Mouse (Mus musculus): ENCODE data around the gene Prr5l.

The Prr5l gene

GRCm38 (mm10) chr2:101881471-101882162, 1.2 kb downstream of the Prr5l start:
- no peak for DNase-seq

GRCm38 (mm10) chr2:101871179-101871578, 11.6 kb downstream of the Prr5l start:
- peak in 1 of 2 experiments; percentile 16 for DNase-seq

GRCm38 (mm10) chr2:101868683-101869082, 14.1 kb downstream of the Prr5l start:
- DNase-seq, result no peak

- DNase-seq, result no peak
Observed at GRCm38 (mm10) chr2:101862219-101863123, 20.4 kb downstream of the Prr5l start.

GRCm38 (mm10) chr2:101860920-101861485, 21.8 kb downstream of the Prr5l start:
- no peak for DNase-seq

- DNase-seq, result no peak
Observed at GRCm38 (mm10) chr2:101856174-101856573, 26.7 kb downstream of the Prr5l start.

- DNase-seq, result no peak
Observed at GRCm38 (mm10) chr2:101854792-101855191, 28.0 kb downstream of the Prr5l start.

GRCm38 (mm10) chr2:101842756-101843155, 40.1 kb downstream of the Prr5l start:
- no peak for DNase-seq

GRCm38 (mm10) chr2:101834816-101835523, 47.9 kb downstream of the Prr5l start:
- no peak for DNase-seq

- DNase-seq, result no peak
Observed at GRCm38 (mm10) chr2:101832361-101832760, 50.5 kb downstream of the Prr5l start.

GRCm38 (mm10) chr2:101831851-101832250, 51.0 kb downstream of the Prr5l start:
- DNase-seq, result no peak

GRCm38 (mm10) chr2:101830186-101830915, 52.5 kb downstream of the Prr5l start:
- no peak for DNase-seq

- no peak for DNase-seq
Observed at GRCm38 (mm10) chr2:101829013-101829412, 53.8 kb downstream of the Prr5l start.

- DNase-seq, result no peak
Observed at GRCm38 (mm10) chr2:101828057-101828643, 54.7 kb downstream of the Prr5l start.

- no peak for DNase-seq
Observed at GRCm38 (mm10) chr2:101827626-101828025, 55.2 kb downstream of the Prr5l start.

- DNase-seq, result no peak
Observed at GRCm38 (mm10) chr2:101826950-101827600, 55.8 kb downstream of the Prr5l start.

GRCm38 (mm10) chr2:101826186-101826707, 56.6 kb downstream of the Prr5l start:
- DNase-seq, result no peak

- no peak for DNase-seq
Observed at GRCm38 (mm10) chr2:101825226-101826120, 57.4 kb downstream of the Prr5l start.

- DNase-seq, result no peak
Observed at GRCm38 (mm10) chr2:101823821-101824220, 59.0 kb downstream of the Prr5l start.

GRCm38 (mm10) chr2:101822785-101823184, 60.0 kb downstream of the Prr5l start:
- DNase-seq, result no peak

Data from spleen, adult 18-20 months (tissue).